Mouse (Mus musculus) midbrain, postnatal 0 days (tissue): ENCODE results near the gene Mapk13. TPM values are rescaled to one million over a fixed set of nuclear protein-coding genes. Genes with fewer than 3 reads are reported as not detected.
"Not testable (repeated sequence)": the region's sequence is repeated elsewhere in the genome, so short reads cannot be mapped to it uniquely, and the experiment has no call there.

ENCODE experiments used
- ATAC-seq: fragments of 200-750 bp; cut with Nextera tagmentation; 2 replicates; pipeline ENCODE4 v1.8.0; 2017; ENCODE audit warnings: moderate number of reproducible peaks, mild to moderate bottlenecking, moderate TSS enrichment, moderate library complexity; ENCODE audit not compliant: low FRiP score
- DNase-seq: peaks from one replicate; pipeline ENCODE4 v3.0.0-alpha.2; 2015; ENCODE audit warnings: low spot score
- H3K27ac ChIP-seq: fragments of 300-500 bp; sonication (generic); 2 replicates; pipeline ENCODE4 v1.5.1; 2014; ENCODE audit warnings: low read depth, mild to moderate bottlenecking, low read length, mixed read lengths
- H3K27me3 ChIP-seq: fragments of 300-500 bp; sonication (generic); 2 replicates; pipeline ENCODE4 v1.6.1; 2014; ENCODE audit warnings: low read length, control low read depth, mixed read lengths; ENCODE audit not compliant: insufficient read depth
- H3K36me3 ChIP-seq: fragments of 300-500 bp; sonication (generic); 2 replicates; pipeline ENCODE4 v1.6.1; 2014; ENCODE audit warnings: low read length, control low read depth, mixed read lengths; ENCODE audit not compliant: insufficient read depth
- H3K4me1 ChIP-seq: fragments of 300-500 bp; sonication (generic); 2 replicates; pipeline ENCODE4 v1.6.1; 2014; ENCODE audit warnings: mild to moderate bottlenecking, control low read depth, antibody characterized with exemption, low read length, mixed read lengths; ENCODE audit not compliant: insufficient read depth
- H3K4me2 ChIP-seq: fragments of 300-500 bp; sonication (generic); 2 replicates; pipeline ENCODE4 v1.6.1; 2014; ENCODE audit warnings: low read depth, mild to moderate bottlenecking, low read length, mixed read lengths; ENCODE audit not compliant: poor library complexity, severe bottlenecking
- H3K4me3 ChIP-seq: fragments of 300-500 bp; sonication (generic); 2 replicates; pipeline ENCODE4 v1.5.1; 2014; ENCODE audit warnings: low read depth, mild to moderate bottlenecking, low read length, moderate library complexity
- H3K9ac ChIP-seq: fragments of 300-500 bp; sonication (generic); replicated peaks from 2 replicates; pipeline ENCODE4 v1.6.1; 2014; ENCODE audit warnings: mild to moderate bottlenecking, low read length, moderate library complexity, mixed read lengths; ENCODE audit not compliant: poor library complexity, severe bottlenecking
- H3K9me3 ChIP-seq: fragments of 300-500 bp; sonication (generic); 2 replicates; pipeline ENCODE4 v1.6.1; 2016; ENCODE audit warnings: low read length, control low read depth
- CTCF ChIP-seq: IDR thresholded peaks from 2 replicates; pipeline ENCODE4 v1.5.1; 2016; ENCODE audit warnings: antibody characterized with exemption, mild to moderate bottlenecking
- WGBS: fragments of 180-500 bp; shearing (Covaris S2); extraction: QIAGEN DNeasy Blood & Tissue Kit; methylation state at CpG from one replicate; pipeline ENCODE4 v1.1.7; 2014; 5-methylcytosine and 5-hydroxymethylcytosine counted together
- polyA plus RNA-seq: library from polyadenylated mRNA; unstranded; fragments of >200 nt; fragmentation: Nextera tagmentation; extraction: Ambion mirVana; gene quantifications from 2 replicates; pipeline ENCODE4 v1.2.1, GENCODE M21; 2015
- total RNA-seq: library from RNA; depleted of rRNA; stranded (reverse); fragments of >200 nt; gene quantifications from 2 replicates; pipeline ENCODE4 v1.2.3, GENCODE M21; 2014

Gene Mapk13
- total and polyA plus RNA-seq, 2 experiments from 2014 or later, result 0.66 to 1.1 TPM

GRCm38 (mm10) chr17:28814529-28815097, 45.5 kb downstream of the Mapk13 start:
- DNase-seq, result no peak
- TF ChIP-seq CTCF, result no peak
- Histone ChIP-seq H3K4me3 (no peak overlapping the region), H3K4me1 (no peaks in the 10 kb centered on the region), H3K36me3 (peaks cover 62% of the 10 kb centered on the region), H3K27ac (no peak overlapping the region), H3K9ac (no peak overlapping the region), H3K27me3 (no peaks in the 10 kb centered on the region), H3K4me2 (no peak overlapping the region), H3K9me3 (no peaks in the 10 kb centered on the region)
- 91% methylated on average over 18 of the region's 18 CpGs for WGBS
- ATAC-seq, result no peak

DNA sequence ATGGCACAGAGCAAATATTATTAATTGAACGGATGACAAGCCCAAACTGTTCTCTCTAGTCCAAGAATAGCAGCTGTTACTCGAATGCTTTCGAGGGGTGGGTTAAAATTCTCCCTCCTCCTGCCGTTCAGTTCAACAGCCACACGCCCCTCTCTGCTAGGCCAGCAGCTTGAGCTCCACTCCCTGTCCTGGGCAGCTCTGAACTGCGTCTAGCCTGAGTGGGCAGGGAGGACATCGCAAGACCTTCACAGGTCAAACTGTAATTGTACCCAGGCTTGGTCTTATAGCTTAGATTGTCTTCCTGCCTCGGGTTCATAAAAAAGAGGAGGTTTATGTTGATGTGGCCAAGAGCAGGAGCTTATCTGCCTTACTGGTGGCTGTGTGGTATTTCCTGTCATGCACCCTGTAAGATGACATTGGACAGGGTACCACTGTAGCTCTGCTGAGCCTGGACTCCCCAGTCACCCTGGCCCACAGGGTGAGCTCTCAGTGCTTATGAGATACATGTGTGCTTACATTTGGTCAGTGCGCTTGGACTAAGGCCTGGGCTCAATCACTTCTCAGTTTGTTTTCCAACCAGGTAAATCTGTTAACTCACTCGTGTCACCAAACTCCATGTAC, 46.4 kb downstream of the Mapk13 start:
- Histone ChIP-seq H3K9ac (no peak overlapping the region), H3K9me3 (no peaks in the 10 kb centered on the region), H3K4me2 (no peak overlapping the region), H3K4me1 (no peaks in the 10 kb centered on the region), H3K27me3 (no peaks in the 10 kb centered on the region), H3K4me3 (no peak overlapping the region), H3K36me3 (peaks cover 55% of the 10 kb centered on the region), H3K27ac (no peak overlapping the region)
- no peak for ATAC-seq
- WGBS, result 91% methylated on average over 10 of the region's 10 CpGs
- no peak for TF ChIP-seq CTCF
- DNase-seq, result no peak

DNA sequence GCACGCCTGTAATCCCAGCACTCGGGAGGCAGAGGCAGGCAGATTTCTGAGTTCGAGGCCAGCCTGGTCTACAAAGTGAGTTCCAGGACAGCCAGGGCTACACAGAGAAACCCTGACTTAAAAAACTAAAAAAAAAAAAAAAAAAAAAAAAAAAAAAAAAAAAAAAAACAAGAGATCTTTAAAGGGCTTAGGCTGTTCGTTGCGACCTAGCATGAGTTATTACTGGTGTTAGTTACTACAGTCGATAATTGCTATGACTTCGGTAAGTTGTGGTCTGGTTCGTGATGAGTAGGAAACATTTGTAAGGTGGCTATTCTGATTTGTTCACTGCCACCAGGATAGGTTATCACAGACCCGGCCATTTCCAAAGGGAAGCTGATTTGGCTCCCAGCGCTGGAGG, 47.2 kb downstream of the Mapk13 start:
- H3K9ac ChIP-seq, H3K4me3 ChIP-seq, H3K27me3 ChIP-seq, H3K27ac ChIP-seq, H3K4me1 ChIP-seq, DNase-seq, H3K4me2 ChIP-seq, H3K9me3 ChIP-seq, ATAC-seq: not testable (repeated sequence)
- H3K36me3 ChIP-seq, result peaks cover 61% of the 10 kb centered on the region
- 98% methylated on average over 10 of the region's 10 CpGs for WGBS

DNA sequence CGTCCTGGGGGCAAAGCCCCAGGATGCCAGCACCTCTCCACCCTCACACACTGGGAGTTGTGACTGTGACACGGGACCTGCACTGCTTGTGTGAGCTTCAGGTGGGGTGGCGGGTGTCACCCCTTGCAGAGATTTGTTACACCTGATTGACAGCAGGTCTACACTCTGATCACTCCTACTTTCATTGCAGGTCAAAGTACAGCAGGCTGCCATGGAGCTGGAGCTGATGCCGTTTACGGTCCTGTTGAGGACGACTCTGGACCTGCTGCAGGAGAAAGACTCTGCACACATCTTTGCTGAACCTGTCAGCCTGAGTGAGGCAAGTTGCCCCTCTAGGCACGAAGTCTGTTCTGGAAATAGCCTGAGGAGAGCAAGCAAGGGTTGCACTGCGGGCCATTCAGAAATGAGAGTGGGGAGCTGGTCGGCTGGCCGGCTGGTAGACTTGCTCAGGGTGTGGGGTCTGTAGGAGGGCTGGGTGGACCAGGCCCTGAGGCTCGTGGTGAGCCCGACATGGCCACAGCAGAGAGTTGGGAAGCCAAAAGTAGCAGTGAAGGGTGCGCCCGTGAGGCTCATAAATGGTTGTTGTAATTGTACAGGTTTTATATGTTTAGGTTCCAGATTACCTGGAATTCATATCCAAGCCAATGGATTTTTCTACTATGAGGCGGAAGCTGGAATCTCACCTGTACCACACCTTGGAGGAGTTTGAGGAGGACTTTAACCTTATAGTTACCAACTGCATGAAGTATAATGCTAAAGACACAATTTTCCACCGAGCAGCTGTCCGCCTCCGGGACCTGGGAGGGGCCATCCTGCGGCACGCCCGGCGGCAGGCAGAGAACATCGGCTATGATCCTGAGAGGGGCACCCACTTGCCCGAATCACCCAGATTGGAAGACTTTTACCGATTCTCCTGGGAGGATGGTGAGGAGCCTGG, 48.0 kb downstream of the Mapk13 start:
- Histone ChIP-seq H3K4me3 (no peak overlapping the region), H3K9ac (no peak overlapping the region), H3K36me3 (peaks cover 64% of the 10 kb centered on the region), H3K4me2 (no peak overlapping the region), H3K27ac (no peak overlapping the region), H3K27me3 (no peaks in the 10 kb centered on the region), H3K9me3 (no peaks in the 10 kb centered on the region), H3K4me1 (no peaks in the 10 kb centered on the region)
- ATAC-seq, result no peak
- no peak for TF ChIP-seq CTCF
- no peak for DNase-seq
- WGBS, result 95% methylated on average over 25 of the region's 25 CpGs

GRCm38 (mm10) chr17:28820189-28820588, 51.1 kb downstream of the Mapk13 start:
- no peak overlapping the region for H3K9ac ChIP-seq
- no peak for TF ChIP-seq CTCF
- no peak overlapping the region for H3K4me2 ChIP-seq
- DNase-seq, result no peak
- no peaks in the 10 kb centered on the region for H3K9me3 ChIP-seq
- no peak overlapping the region for H3K27ac ChIP-seq
- peaks cover 70% of the 10 kb centered on the region for H3K36me3 ChIP-seq
- H3K4me3 ChIP-seq, result no peak overlapping the region
- no peaks in the 10 kb centered on the region for H3K4me1 ChIP-seq
- ATAC-seq, result no peak
- WGBS, result 77% methylated on average over 2 of the region's 2 CpGs
- H3K27me3 ChIP-seq, result no peaks in the 10 kb centered on the region
